Mouse (Mus musculus) midbrain, embryonic 11.5 days (tissue): ENCODE data around the gene Cby3. TPM values are rescaled to one million over a fixed set of nuclear protein-coding genes. Genes with fewer than 3 reads are reported as not detected.
"Not testable (repeated sequence)": the region's sequence is repeated elsewhere in the genome, so short reads cannot be mapped to it uniquely, and the experiment has no call there.

Source experiments
- ATAC-seq: fragments of 200-750 bp; cut with Nextera tagmentation; 2 replicates; pipeline ENCODE4 v1.8.0; 2017; ENCODE audit warnings: moderate TSS enrichment, moderate library complexity; ENCODE audit not compliant: low FRiP score
- DNase-seq: peaks from one replicate; pipeline ENCODE4 v3.0.0; 2015; ENCODE audit warnings: low spot score; ENCODE audit errors: missing footprints
- H3K27ac ChIP-seq: fragments of 300-500 bp; sonication (generic); 2 replicates; pipeline ENCODE4 v1.5.1; 2014; ENCODE audit warnings: low read depth, low read length
- H3K27me3 ChIP-seq: fragments of 300-500 bp; sonication (generic); 2 replicates; pipeline ENCODE4 v1.6.1; 2014; ENCODE audit warnings: mild to moderate bottlenecking, low read length, moderate library complexity, mixed read lengths; ENCODE audit not compliant: control insufficient read depth, insufficient read depth
- H3K36me3 ChIP-seq: fragments of 300-500 bp; sonication (generic); 2 replicates; pipeline ENCODE4 v1.6.1; 2014; ENCODE audit warnings: mild to moderate bottlenecking, low read length, moderate library complexity, mixed read lengths; ENCODE audit not compliant: control insufficient read depth, insufficient read depth
- H3K4me1 ChIP-seq: fragments of 300-500 bp; sonication (generic); 2 replicates; pipeline ENCODE4 v1.6.1; 2014; ENCODE audit warnings: low read length; ENCODE audit not compliant: control insufficient read depth, insufficient read depth
- H3K4me2 ChIP-seq: fragments of 300-500 bp; sonication (generic); 2 replicates; pipeline ENCODE4 v1.6.1; 2014; ENCODE audit warnings: mild to moderate bottlenecking, moderate library complexity
- H3K4me3 ChIP-seq: fragments of 300-500 bp; sonication (generic); 2 replicates; pipeline ENCODE4 v1.5.1; 2014; ENCODE audit warnings: low read depth, low read length
- H3K9ac ChIP-seq: fragments of 300-500 bp; sonication (generic); 2 replicates; pipeline ENCODE4 v1.6.1; 2014; ENCODE audit warnings: low read length
- H3K9me3 ChIP-seq: fragments of 300-500 bp; sonication (generic); 2 replicates; pipeline ENCODE4 v1.6.1; 2016; ENCODE audit warnings: low read length; ENCODE audit not compliant: control insufficient read depth
- WGBS: fragments of 180-500 bp; shearing (Covaris S2); extraction: QIAGEN DNeasy Blood & Tissue Kit; methylation state at CpG from one replicate; pipeline ENCODE4 v1.1.7; 2014; 5-methylcytosine and 5-hydroxymethylcytosine counted together
- polyA plus RNA-seq: library from polyadenylated mRNA; unstranded; fragments of >200 nt; fragmentation: Nextera tagmentation; extraction: Ambion mirVana; gene quantifications from 2 replicates; pipeline ENCODE4 v1.2.1, GENCODE M21; 2014

Gene Cby3
- polyA plus RNA-seq, 1 experiment from 2014 or later: not detected

- DNase-seq: no peak
- no peaks in the 10 kb centered on the region for H3K36me3 ChIP-seq
These were observed 589 bp downstream of the Cby3 start for GRCm38 (mm10) chr11:50354851-50355250.

GRCm38 (mm10) chr11:50355395-50355794, 1.1 kb downstream of the Cby3 start:
- H3K4me1 ChIP-seq: peaks cover 3% of the 10 kb centered on the region; the same call in 1 of the 2 replicates
- H3K27ac ChIP-seq: no peak overlapping the region
- peaks cover 13% of the 10 kb centered on the region for H3K27me3 ChIP-seq
- H3K4me2 ChIP-seq: no peak overlapping the region
- H3K4me3 ChIP-seq: no peak overlapping the region
- H3K9me3 ChIP-seq: no peaks in the 10 kb centered on the region
- no peak for ATAC-seq
- WGBS: 68% methylated on average over 1 of the region's 1 CpGs
- H3K9ac ChIP-seq: no peak overlapping the region
- DNase-seq: no peak
- no peaks in the 10 kb centered on the region for H3K36me3 ChIP-seq

More at GRCm38 (mm10) chr11:50354851-50355250, 589 bp downstream of the Cby3 start:
- Histone ChIP-seq H3K4me2 (no peak overlapping the region), H3K4me1 (peaks cover 3% of the 10 kb centered on the region; the same call in 1 of the 2 replicates), H3K9ac (no peak overlapping the region), H3K27me3 (peaks cover 13% of the 10 kb centered on the region), H3K27ac (no peak overlapping the region), H3K4me3 (no peak overlapping the region), H3K9me3 (no peaks in the 10 kb centered on the region)
- no peak for ATAC-seq
- WGBS: 80% methylated on average over 3 of the region's 3 CpGs

- WGBS: 2% methylated on average over 74 of the region's 74 CpGs
- H3K27ac ChIP-seq: no peak overlapping the region
These were observed 4.9 kb downstream of the Cby3 start for GRCm38 (mm10) chr11:50358950-50359861.

GRCm38 (mm10) chr11:50361282-50361681, 7.0 kb downstream of the Cby3 start:
- not testable (repeated sequence) for DNase-seq, H3K4me3 ChIP-seq, H3K4me1 ChIP-seq, ATAC-seq, H3K9me3 ChIP-seq, H3K9ac ChIP-seq, H3K4me2 ChIP-seq, H3K36me3 ChIP-seq, H3K27ac ChIP-seq
- 83% methylated on average over 1 of the region's 1 CpGs for WGBS
- H3K27me3 ChIP-seq: peaks cover 13% of the 10 kb centered on the region

More at GRCm38 (mm10) chr11:50358950-50359861, 4.9 kb downstream of the Cby3 start:
- no peaks in the 10 kb centered on the region for H3K9me3 ChIP-seq
- DNase-seq (peak; percentile 94), ATAC-seq (peak; percentile 63)
- H3K36me3 ChIP-seq: no peaks in the 10 kb centered on the region
- peaks cover 3% of the 10 kb centered on the region; the same call in 1 of the 2 replicates for H3K4me1 ChIP-seq
- peak overlapping the region; percentile 63 for H3K9ac ChIP-seq
- peak overlapping the region; percentile 50 for H3K4me3 ChIP-seq
- peaks cover 13% of the 10 kb centered on the region for H3K27me3 ChIP-seq
- H3K4me2 ChIP-seq: peak overlapping the region; percentile 79

- Histone ChIP-seq H3K36me3 (no peaks in the 10 kb centered on the region), H3K4me3 (no peak overlapping the region), H3K4me2 (no peak overlapping the region), H3K27ac (no peak overlapping the region), H3K27me3 (no peaks in the 10 kb centered on the region), H3K4me1 (peaks cover 2% of the 10 kb centered on the region; the same call in 1 of the 2 replicates), H3K9me3 (no peaks in the 10 kb centered on the region), H3K9ac (no peak overlapping the region)
- ATAC-seq (peak; percentile 44; the same call in 1 of the 2 replicates), DNase-seq (peak; percentile 98)
- WGBS: 19% methylated on average over 4 of the region's 4 CpGs
These were observed 10.3 kb downstream of the Cby3 start for GRCm38 (mm10) chr11:50364548-50364947.

GRCm38 (mm10) chr11:50365322-50365721, 11.1 kb downstream of the Cby3 start:
- no peaks in the 10 kb centered on the region for H3K9me3 ChIP-seq
- no peak overlapping the region for H3K4me3 ChIP-seq
- H3K36me3 ChIP-seq: no peaks in the 10 kb centered on the region
- no peak overlapping the region for H3K27ac ChIP-seq
- no peaks in the 10 kb centered on the region for H3K4me1 ChIP-seq
- no peak overlapping the region for H3K9ac ChIP-seq
- H3K27me3 ChIP-seq: no peaks in the 10 kb centered on the region
- no peak for ATAC-seq
- no peak for DNase-seq
- H3K4me2 ChIP-seq: no peak overlapping the region

- ATAC-seq (no peak), DNase-seq (peak; percentile 51)
- Histone ChIP-seq H3K4me2 (no peak overlapping the region), H3K27ac (no peak overlapping the region), H3K4me3 (no peak overlapping the region), H3K9me3 (no peaks in the 10 kb centered on the region), H3K27me3 (peaks cover 4% of the 10 kb centered on the region; the same call in 1 of the 2 replicates), H3K9ac (no peak overlapping the region), H3K36me3 (no peaks in the 10 kb centered on the region), H3K4me1 (peaks cover 5% of the 10 kb centered on the region; the same call in 1 of the 2 replicates)
- WGBS: 90% methylated on average over 9 of the region's 9 CpGs
These were observed 13.3 kb downstream of the Cby3 start for GRCm38 (mm10) chr11:50367531-50367930.

GRCm38 (mm10) chr11:50369360-50369911, 15.2 kb downstream of the Cby3 start:
- ATAC-seq (no peak), DNase-seq (peak; percentile 80)
- H3K27me3 ChIP-seq: peaks cover 10% of the 10 kb centered on the region
- H3K4me1 ChIP-seq: peaks cover 5% of the 10 kb centered on the region; the same call in 1 of the 2 replicates
- H3K9me3 ChIP-seq: no peaks in the 10 kb centered on the region
- 92% methylated on average over 5 of the region's 5 CpGs for WGBS
- H3K4me3 ChIP-seq: no peak overlapping the region
- no peaks in the 10 kb centered on the region for H3K36me3 ChIP-seq
- H3K9ac ChIP-seq: no peak overlapping the region
- no peak overlapping the region for H3K27ac ChIP-seq
- H3K4me2 ChIP-seq: no peak overlapping the region

GRCm38 (mm10) chr11:50370969-50371368, 16.7 kb downstream of the Cby3 start:
- peak; percentile 63; the same call in 1 of the 2 replicates for ATAC-seq

More at GRCm38 (mm10) chr11:50370969-50371368, 16.7 kb downstream of the Cby3 start:
- Histone ChIP-seq H3K9me3 (no peaks in the 10 kb centered on the region), H3K4me1 (peaks cover 14% of the 10 kb centered on the region), H3K9ac (peak overlapping the region; percentile 78), H3K27me3 (peaks cover 11% of the 10 kb centered on the region), H3K4me3 (no peak overlapping the region), H3K4me2 (peak overlapping the region; percentile 58), H3K27ac (no peak overlapping the region), H3K36me3 (no peaks in the 10 kb centered on the region)
- WGBS: 51% methylated on average over 4 of the region's 4 CpGs
- peak; percentile 90 for DNase-seq
